Mouse (Mus musculus) limb, embryonic 14.5 days (tissue): Measurements from ENCODE around the gene Junb. TPM values are rescaled to one million over a fixed set of nuclear protein-coding genes. Genes with fewer than 3 reads are reported as not detected.
A peak's percentile ranks its signal among the peaks of the same experiment; 100 is the strongest.

Experiments used
- ATAC-seq: fragments of 200-750 bp; cut with Nextera tagmentation; 2 replicates; pipeline ENCODE4 v1.8.0; 2017; ENCODE audit warnings: low read depth, moderate number of reproducible peaks, moderate TSS enrichment; ENCODE audit not compliant: low FRiP score
- DNase-seq: peaks from one replicate; pipeline ENCODE4 v3.0.0-alpha.2; 2015; ENCODE audit warnings: low spot score
- H3K27ac ChIP-seq: fragments of 300-500 bp; sonication (generic); replicated peaks from 2 replicates; pipeline ENCODE4 v1.5.1; 2014; ENCODE audit warnings: low read depth, mild to moderate bottlenecking, low read length, moderate library complexity, mixed read lengths
- H3K27me3 ChIP-seq: fragments of 300-500 bp; sonication (generic); 2 replicates; pipeline ENCODE4 v1.6.1; 2014; ENCODE audit warnings: low read length, mixed read lengths; ENCODE audit not compliant: control insufficient read depth, insufficient read depth
- H3K36me3 ChIP-seq: fragments of 300-500 bp; sonication (generic); 2 replicates; pipeline ENCODE4 v1.6.1; 2014; ENCODE audit warnings: mild to moderate bottlenecking, low read length, moderate library complexity, mixed read lengths; ENCODE audit not compliant: control insufficient read depth, insufficient read depth
- H3K4me1 ChIP-seq: fragments of 300-500 bp; sonication (generic); 2 replicates; pipeline ENCODE4 v1.6.1; 2014; ENCODE audit warnings: antibody characterized with exemption, low read length, mixed read lengths; ENCODE audit not compliant: control insufficient read depth, insufficient read depth
- H3K4me2 ChIP-seq: fragments of 300-500 bp; sonication (generic); replicated peaks from 2 replicates; pipeline ENCODE4 v1.6.1; 2014; ENCODE audit warnings: low read depth, mild to moderate bottlenecking, low read length, moderate library complexity; ENCODE audit not compliant: severe bottlenecking
- H3K4me3 ChIP-seq: fragments of 300-500 bp; sonication (generic); replicated peaks from 2 replicates; pipeline ENCODE4 v1.5.1; 2014; ENCODE audit warnings: low read length
- H3K9ac ChIP-seq: fragments of 300-500 bp; sonication (generic); 2 replicates; pipeline ENCODE4 v1.6.1; 2014; ENCODE audit warnings: mild to moderate bottlenecking, low read depth, low read length, moderate library complexity; ENCODE audit not compliant: severe bottlenecking
- H3K9me3 ChIP-seq: fragments of 300-500 bp; sonication (generic); 2 replicates; pipeline ENCODE4 v1.6.1; 2016; ENCODE audit warnings: low read length; ENCODE audit not compliant: control insufficient read depth
- POLR2A ChIP-seq: fragments of 200-500 bp; IDR thresholded peaks from 2 replicates; pipeline ENCODE4 v1.8.0; 2012; ENCODE audit warnings: inconsistent platforms, mild to moderate bottlenecking, moderate library complexity, borderline replicate concordance; ENCODE audit not compliant: insufficient read depth, insufficient read length; ENCODE audit errors: extremely low read depth
- WGBS: fragments of 180-500 bp; shearing (Covaris S2); extraction: QIAGEN DNeasy Blood & Tissue Kit; methylation state at CpG from one replicate; pipeline ENCODE4 v1.1.7; 2014; 5-methylcytosine and 5-hydroxymethylcytosine counted together
- polyA plus RNA-seq, 2 experiments: library from polyadenylated mRNA; depleted of rRNA in 1 of 2; stranded (reverse) in 1 of 2; unstranded in 1 of 2; fragments of >200 nt; fragmentation: Nextera tagmentation in 1 of 2; extraction: Ambion mirVana in 1 of 2; gene quantifications; 2 replicates each; pipeline versions ENCODE4 v1.2.1 to v1.2.3; 2012 to 2014

Junb gene
- polyA plus RNA-seq, 2 experiments: 11.3 to 18.0 TPM

- Histone ChIP-seq H3K4me1 (peaks cover 6% of the 10 kb centered on the region; the same call in 1 of the 2 replicates), H3K4me3 (peak overlapping the region; percentile 38), H3K27ac (no peak overlapping the region), H3K9ac (0 out of 2 replicates have a peak overlapping the region, but pooled peaks have one; percentile 21), H3K36me3 (no peaks in the 10 kb centered on the region), H3K4me2 (peak overlapping the region; percentile 69), H3K27me3 (peaks cover 51% of the 10 kb centered on the region), H3K9me3 (no peaks in the 10 kb centered on the region)
- WGBS: under 1% methylated on average over 38 of the region's 67 CpGs
- ATAC-seq (no peak), DNase-seq (no peak)
- no peak for TF ChIP-seq POLR2A
Observed at GRCm38 (mm10) chr8:84945633-84946527, 32.6 kb downstream of the Junb start.

- WGBS: 10% methylated on average over 11 of the region's 11 CpGs
- no peak overlapping the region for H3K9ac ChIP-seq
- 0 out of 2 replicates have a peak overlapping the region, but pooled peaks have one; percentile 69 for H3K4me2 ChIP-seq
- no peak for TF ChIP-seq POLR2A
- no peaks in the 10 kb centered on the region for H3K36me3 ChIP-seq
- ATAC-seq (no peak), DNase-seq (no peak)
- no peaks in the 10 kb centered on the region for H3K9me3 ChIP-seq
- peaks cover 48% of the 10 kb centered on the region for H3K27me3 ChIP-seq
- H3K4me3 ChIP-seq: no peak overlapping the region; the same call in 1 of the 2 replicates
- H3K27ac ChIP-seq: no peak overlapping the region
- H3K4me1 ChIP-seq: peaks cover 6% of the 10 kb centered on the region; the same call in 1 of the 2 replicates
Observed at GRCm38 (mm10) chr8:84945235-84945632, 33.3 kb downstream of the Junb start.

GRCm38 (mm10) chr8:84944478-84945160, 33.9 kb downstream of the Junb start:
- TF ChIP-seq POLR2A: no peak
- H3K4me3 ChIP-seq: no peak overlapping the region
- no peak overlapping the region for H3K4me2 ChIP-seq
- no peaks in the 10 kb centered on the region for H3K36me3 ChIP-seq
- DNase-seq (peak; percentile 21), ATAC-seq (no peak)
- H3K27ac ChIP-seq: no peak overlapping the region
- WGBS: 2% methylated on average over 26 of the region's 26 CpGs
- H3K9me3 ChIP-seq: no peaks in the 10 kb centered on the region
- peaks cover 44% of the 10 kb centered on the region for H3K27me3 ChIP-seq
- H3K9ac ChIP-seq: no peak overlapping the region
- H3K4me1 ChIP-seq: peaks cover 6% of the 10 kb centered on the region; the same call in 1 of the 2 replicates

GRCm38 (mm10) chr8:84943699-84944098, 34.8 kb downstream of the Junb start:
- Histone ChIP-seq H3K36me3 (no peaks in the 10 kb centered on the region), H3K4me3 (no peak overlapping the region), H3K27ac (no peak overlapping the region), H3K4me1 (peaks cover 6% of the 10 kb centered on the region; the same call in 1 of the 2 replicates), H3K9ac (no peak overlapping the region), H3K4me2 (no peak overlapping the region), H3K27me3 (peaks cover 44% of the 10 kb centered on the region), H3K9me3 (no peaks in the 10 kb centered on the region)
- TF ChIP-seq POLR2A: no peak
- no peak for ATAC-seq
- WGBS: 22% methylated on average over 4 of the region's 4 CpGs
- DNase-seq: no peak
